Mouse (Mus musculus): ENCODE measurements around the gene Cnn3. TPM values are rescaled to one million over a fixed set of nuclear protein-coding genes. Genes with fewer than 3 reads are reported as not detected.

Gene Cnn3
- polyA plus RNA-seq, 1 experiment, result not detected

DNA sequence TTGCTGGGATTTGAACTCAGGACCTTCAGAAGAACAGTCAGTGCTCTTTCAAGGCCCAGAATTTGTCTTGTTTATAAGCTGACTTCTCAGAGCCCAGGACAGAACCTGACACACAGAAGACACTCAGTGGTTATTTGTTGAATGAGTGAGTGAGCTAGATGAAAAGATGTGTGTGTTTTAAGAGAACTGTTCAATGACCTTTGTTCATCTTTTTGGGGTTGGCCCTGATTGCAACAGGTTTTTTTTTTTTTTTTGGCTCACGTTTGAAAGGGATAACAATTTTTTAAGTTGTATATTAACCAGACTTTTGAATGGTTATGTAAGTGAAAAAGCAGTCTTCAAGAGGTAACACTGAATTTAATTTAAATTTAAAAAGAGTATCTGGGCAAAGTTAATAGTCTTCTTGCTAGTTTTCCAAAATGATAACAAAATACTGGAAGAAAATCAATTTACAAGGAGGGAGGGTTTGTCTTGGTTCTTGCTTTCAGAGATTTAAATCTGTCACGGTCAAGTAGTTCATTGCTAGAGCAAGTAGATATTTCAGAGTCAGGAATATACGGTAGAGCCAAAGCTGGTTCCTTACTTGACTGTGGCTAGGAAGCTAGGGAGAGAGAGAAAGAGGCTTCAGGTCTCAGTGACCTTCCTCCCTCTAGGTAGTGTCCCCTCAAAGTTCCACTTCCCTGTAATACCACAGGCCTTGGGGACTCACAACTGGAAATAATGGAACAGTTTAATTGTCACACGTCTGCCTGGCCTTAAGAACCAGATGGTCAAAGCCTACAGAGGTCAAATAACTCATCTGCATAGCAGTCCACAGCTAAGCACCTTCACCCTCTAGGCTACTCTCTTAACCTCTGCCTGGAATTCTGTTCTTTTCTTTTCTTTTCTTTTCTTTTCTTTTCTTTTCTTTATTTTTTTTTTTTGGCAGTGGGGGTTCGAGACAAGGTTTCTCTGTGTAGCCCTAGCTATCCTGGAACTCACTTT, 9.8 kb upstream of the Cnn3 start:
- WGBS, result 89% methylated on average over 5 of the region's 5 CpGs
- Histone ChIP-seq H3K27ac (ENCODE audit: insufficient read depth, low read depth, low read length) (no peak overlapping the region), H3K4me3 (ENCODE audit: insufficient read depth, low read depth, low read length) (no peak overlapping the region), H3K4me1 (ENCODE audit: control insufficient read depth, insufficient read depth, low read length) (no peaks in the 10 kb centered on the region)
- TF ChIP-seq POLR2A (IDR thresholded peaks at IDR 0.05; ENCODE audit: insufficient read depth, low read depth, low read length), result no peak
- TF ChIP-seq CTCF (IDR thresholded peaks at IDR 0.05; ENCODE audit: insufficient read depth, low read depth, low read length), result no peak

DNA sequence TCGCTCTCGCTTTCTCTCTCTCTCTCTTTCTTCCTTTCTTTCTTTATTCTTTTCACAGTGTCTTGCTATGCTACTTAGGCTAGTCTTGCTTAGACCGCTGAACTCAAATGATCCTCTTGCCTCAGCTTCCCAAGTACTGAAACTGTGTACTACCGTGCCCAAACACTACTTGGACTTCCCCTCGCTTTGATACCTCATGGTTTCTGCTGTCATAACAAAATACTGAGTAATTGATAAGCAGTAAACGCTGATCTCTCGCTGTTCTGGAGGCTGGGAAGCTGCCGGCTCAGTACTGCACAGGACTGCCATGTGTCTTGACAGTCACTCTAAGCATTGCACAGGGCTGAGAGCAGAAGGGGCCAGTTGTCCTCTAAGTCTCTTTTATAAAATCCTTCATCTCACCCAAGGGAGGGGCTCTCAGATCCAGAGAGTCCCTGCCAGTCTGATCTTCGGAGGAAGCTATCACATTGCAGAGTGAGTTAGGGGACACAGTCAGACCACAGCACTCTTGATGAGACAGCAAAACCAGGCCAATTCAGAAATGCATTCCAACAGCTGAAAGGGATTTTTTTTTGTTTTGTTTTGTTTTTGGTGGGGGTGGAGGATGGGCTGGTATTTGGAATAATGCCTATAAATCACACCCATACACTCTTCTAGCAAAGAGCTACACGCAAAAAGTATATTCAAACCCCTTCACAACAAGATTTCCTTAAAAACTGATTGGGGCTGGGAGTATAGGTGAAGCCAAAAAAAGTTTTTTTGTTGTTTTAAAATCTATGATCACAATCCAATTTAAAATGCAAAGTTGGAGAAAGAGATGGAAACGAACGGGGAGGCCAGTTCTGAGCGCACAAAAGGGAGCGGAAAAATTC, 8.7 kb upstream of the Cnn3 start:
- TF ChIP-seq POLR2A (IDR thresholded peaks at IDR 0.05; ENCODE audit: insufficient read depth, low read depth, low read length), result no peak
- no peak for TF ChIP-seq CTCF (IDR thresholded peaks at IDR 0.05; ENCODE audit: insufficient read depth, low read depth, low read length)

DNA sequence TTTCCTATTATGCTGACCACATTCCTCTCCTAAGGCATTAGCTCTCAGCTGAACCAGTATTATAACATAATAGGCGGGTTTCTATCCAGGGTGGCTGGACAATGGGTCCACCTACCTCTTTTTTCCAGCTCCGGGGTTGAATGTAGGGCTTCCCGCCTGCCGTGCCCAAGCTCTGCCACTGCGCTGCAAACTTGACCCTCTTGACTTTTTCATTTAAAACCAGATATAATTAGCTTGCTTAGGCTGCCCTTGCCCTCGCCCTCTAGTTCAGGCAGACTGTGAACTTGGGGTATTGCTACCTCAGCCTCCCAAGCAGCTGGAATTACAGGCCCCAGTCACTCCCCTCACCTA, 8.1 kb upstream of the Cnn3 start:
- H3K4me3 ChIP-seq (ENCODE audit: insufficient read depth, low read depth, low read length), result no peak overlapping the region
- 72% methylated on average over 6 of the region's 6 CpGs for WGBS
- H3K4me1 ChIP-seq (ENCODE audit: control insufficient read depth, insufficient read depth, low read length), result no peaks in the 10 kb centered on the region
- H3K27ac ChIP-seq (ENCODE audit: insufficient read depth, low read depth, low read length), result no peak overlapping the region
- no peak for TF ChIP-seq POLR2A (IDR thresholded peaks at IDR 0.05; ENCODE audit: insufficient read depth, low read depth, low read length)
- no peak for TF ChIP-seq CTCF (IDR thresholded peaks at IDR 0.05; ENCODE audit: insufficient read depth, low read depth, low read length)

More for the DNA sequence above, 8.7 kb upstream of the Cnn3 start:
- WGBS, result 76% methylated on average over 14 of the region's 14 CpGs
- Histone ChIP-seq H3K27ac (ENCODE audit: insufficient read depth, low read depth, low read length) (no peak overlapping the region), H3K4me1 (ENCODE audit: control insufficient read depth, insufficient read depth, low read length) (no peaks in the 10 kb centered on the region), H3K4me3 (ENCODE audit: insufficient read depth, low read depth, low read length) (no peak overlapping the region)

DNA sequence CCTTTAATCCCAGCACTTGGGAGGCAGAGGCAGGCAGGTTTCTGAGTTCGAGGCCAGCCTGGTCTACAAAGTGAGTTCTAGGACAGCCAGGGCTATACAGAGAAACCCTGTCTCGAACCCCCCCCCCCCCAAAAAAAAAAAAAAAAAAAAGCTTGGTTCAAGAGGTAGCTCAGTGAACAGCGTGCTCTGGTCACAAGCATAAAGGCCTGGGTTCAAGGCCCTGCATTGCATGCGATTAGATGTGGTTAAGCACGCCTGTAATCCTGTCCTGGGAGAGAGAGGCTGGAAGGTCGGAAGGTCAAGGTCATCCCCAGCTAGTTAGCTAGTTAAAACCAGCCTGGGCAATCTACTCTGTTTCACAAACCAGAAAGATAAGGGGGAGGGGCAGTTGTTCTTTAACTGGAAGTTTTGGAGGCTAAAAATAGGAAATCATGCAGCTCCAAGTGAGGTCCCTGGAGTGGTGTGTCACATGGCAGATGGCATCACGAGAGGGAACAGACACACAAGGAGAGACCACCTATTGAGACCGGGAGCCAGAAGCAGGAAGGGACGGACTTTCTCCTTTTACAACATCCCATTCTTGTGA, 7.4 kb upstream of the Cnn3 start:
- H3K4me1 ChIP-seq (ENCODE audit: control insufficient read depth, insufficient read depth, low read length), result no peaks in the 10 kb centered on the region
- no peak overlapping the region for H3K27ac ChIP-seq (ENCODE audit: insufficient read depth, low read depth, low read length)
- H3K4me3 ChIP-seq (ENCODE audit: insufficient read depth, low read depth, low read length), result no peak overlapping the region
- no peak for TF ChIP-seq CTCF (IDR thresholded peaks at IDR 0.05; ENCODE audit: insufficient read depth, low read depth, low read length)
- TF ChIP-seq POLR2A (IDR thresholded peaks at IDR 0.05; ENCODE audit: insufficient read depth, low read depth, low read length), result no peak
- WGBS, result 90% methylated on average over 9 of the region's 9 CpGs

DNA sequence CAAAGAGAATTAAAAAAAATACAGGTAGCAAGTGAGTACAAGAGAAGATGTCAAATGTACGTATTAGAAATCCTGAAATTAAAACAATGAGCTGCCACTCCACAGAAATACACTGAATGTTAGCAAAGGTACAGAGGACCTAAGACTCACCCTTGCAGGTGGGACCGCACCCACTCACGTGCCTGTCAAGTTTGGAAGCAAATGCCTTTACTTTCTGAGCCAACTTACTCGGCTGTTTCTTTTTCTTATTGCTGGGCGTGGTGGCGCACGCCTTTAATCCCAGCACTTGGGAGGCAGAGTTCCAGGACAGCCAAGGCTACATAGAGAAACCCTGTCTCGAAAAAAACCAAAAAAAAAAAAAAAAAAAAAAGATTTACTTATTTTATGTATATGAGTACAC, 3.9 kb upstream of the Cnn3 start:
- no peak for TF ChIP-seq CTCF (IDR thresholded peaks at IDR 0.05; ENCODE audit: insufficient read depth, low read depth, low read length)
- TF ChIP-seq POLR2A (IDR thresholded peaks at IDR 0.05; ENCODE audit: insufficient read depth, low read depth, low read length), result no peak
- peaks cover 5% of the 10 kb centered on the region for H3K4me1 ChIP-seq (ENCODE audit: control insufficient read depth, insufficient read depth, low read length)
- 83% methylated on average over 8 of the region's 8 CpGs for WGBS
- H3K27ac ChIP-seq (ENCODE audit: insufficient read depth, low read depth, low read length), result no peak overlapping the region
- no peak overlapping the region for H3K4me3 ChIP-seq (ENCODE audit: insufficient read depth, low read depth, low read length)

DNA sequence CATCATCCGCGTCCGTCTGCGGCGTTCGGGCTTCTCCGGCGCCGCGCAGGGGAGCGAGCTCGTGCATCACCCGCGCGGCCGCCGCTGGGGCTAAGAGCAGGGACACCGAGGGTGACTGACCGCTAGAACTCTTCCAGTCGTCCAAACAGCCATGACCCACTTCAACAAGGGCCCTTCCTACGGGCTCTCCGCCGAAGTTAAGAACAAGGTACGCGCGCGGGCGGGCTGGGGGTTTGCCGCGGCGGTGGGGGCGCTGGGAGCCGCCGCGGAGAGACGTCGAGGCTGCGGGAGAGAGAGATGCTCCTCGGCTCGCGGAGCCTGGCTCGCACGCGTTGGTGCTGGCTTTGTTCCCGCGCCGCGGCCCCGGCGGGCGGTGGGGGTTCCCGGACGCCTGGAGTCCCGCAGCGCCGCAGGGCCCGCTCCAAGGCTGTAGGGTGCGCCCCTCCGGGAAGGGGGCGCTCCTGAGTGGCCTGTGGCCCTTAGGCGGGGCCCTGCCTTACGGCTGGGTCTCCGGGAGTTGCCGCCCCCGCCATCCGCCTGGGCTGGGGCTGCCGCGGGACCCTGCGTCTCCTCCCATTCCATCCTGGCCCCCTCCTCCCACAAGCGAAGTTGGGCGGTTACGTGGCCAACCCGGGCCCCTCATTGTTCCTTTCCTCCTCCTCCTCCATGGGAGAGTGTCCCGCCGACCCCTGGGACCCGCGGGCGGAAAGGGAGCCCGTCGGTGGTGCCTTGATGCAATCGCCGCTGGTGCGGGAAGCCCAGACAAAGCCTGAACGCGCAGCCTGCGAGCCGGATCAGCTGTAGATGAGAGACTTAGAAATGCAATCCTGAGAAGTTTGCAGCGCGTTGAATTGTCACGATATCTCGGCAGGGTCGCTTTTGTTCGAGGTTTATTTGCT, 573 bp downstream of the Cnn3 start:
- WGBS, result under 1% methylated on average over 93 of the region's 93 CpGs
- peaks cover 9% of the 10 kb centered on the region for H3K4me1 ChIP-seq (ENCODE audit: control insufficient read depth, insufficient read depth, low read length)
- peak; percentile 64 for TF ChIP-seq CTCF (IDR thresholded peaks at IDR 0.05; ENCODE audit: insufficient read depth, low read depth, low read length)
- TF ChIP-seq POLR2A (IDR thresholded peaks at IDR 0.05; ENCODE audit: insufficient read depth, low read depth, low read length), result no peak
- peak overlapping the region; percentile 66 for H3K27ac ChIP-seq (ENCODE audit: insufficient read depth, low read depth, low read length)
- peak overlapping the region; percentile 81 for H3K4me3 ChIP-seq (ENCODE audit: insufficient read depth, low read depth, low read length)

DNA sequence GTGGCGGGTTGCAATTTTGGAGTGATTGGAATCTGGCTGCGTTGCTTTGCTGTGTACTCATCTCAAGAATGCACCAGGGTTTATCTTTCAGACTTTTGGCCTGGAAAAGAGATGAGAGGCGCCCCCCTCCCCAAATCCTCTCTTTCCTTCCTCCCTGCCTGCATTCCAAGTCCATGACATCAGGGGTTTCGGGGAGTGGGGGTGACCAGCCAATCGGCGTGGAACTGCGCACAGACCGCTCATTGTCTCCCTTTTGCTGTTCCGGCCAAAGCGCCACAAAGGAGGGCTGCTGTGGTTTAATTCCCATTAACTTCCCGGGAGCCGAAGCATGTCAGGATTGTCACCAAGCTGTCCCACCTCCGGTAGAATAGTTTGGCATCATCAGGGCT, 1.2 kb downstream of the Cnn3 start:
- Histone ChIP-seq H3K27ac (ENCODE audit: insufficient read depth, low read depth, low read length) (peak overlapping the region; percentile 66), H3K4me1 (ENCODE audit: control insufficient read depth, insufficient read depth, low read length) (peaks cover 9% of the 10 kb centered on the region), H3K4me3 (ENCODE audit: insufficient read depth, low read depth, low read length) (peak overlapping the region; percentile 81)
- TF ChIP-seq CTCF (IDR thresholded peaks at IDR 0.05; ENCODE audit: insufficient read depth, low read depth, low read length), result no peak
- no peak for TF ChIP-seq POLR2A (IDR thresholded peaks at IDR 0.05; ENCODE audit: insufficient read depth, low read depth, low read length)
- WGBS, result 1% methylated on average over 13 of the region's 13 CpGs

DNA sequence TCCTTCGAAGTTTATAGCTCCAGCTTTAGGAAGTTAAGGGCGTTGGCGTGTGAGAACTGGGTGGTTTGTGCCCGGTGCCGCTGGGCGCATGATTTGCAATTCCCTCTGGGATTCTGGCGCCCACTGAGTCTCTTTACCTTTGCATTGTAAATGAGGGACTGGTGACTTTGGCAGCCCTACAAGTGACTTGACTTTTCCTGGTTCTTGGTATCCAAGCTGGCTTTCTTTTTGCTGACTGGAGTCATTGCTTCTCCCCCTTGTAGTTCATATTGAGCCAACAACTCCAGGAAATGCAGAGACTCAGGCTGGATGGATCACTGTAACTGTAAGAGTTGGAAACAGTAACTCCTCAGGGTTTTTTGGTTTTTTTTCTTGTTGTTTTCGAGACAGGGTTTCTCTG, 1.9 kb downstream of the Cnn3 start:
- WGBS, result 14% methylated on average over 8 of the region's 8 CpGs
- peak overlapping the region; percentile 39; the same call in 1 of the 2 replicates for H3K27ac ChIP-seq (ENCODE audit: insufficient read depth, low read depth, low read length)

More for the DNA sequence above, 1.9 kb downstream of the Cnn3 start:
- Histone ChIP-seq H3K4me3 (ENCODE audit: insufficient read depth, low read depth, low read length) (peak overlapping the region; percentile 53), H3K4me1 (ENCODE audit: control insufficient read depth, insufficient read depth, low read length) (peaks cover 9% of the 10 kb centered on the region)
- TF ChIP-seq CTCF (IDR thresholded peaks at IDR 0.05; ENCODE audit: insufficient read depth, low read depth, low read length) (no peak), POLR2A (IDR thresholded peaks at IDR 0.05; ENCODE audit: insufficient read depth, low read depth, low read length) (no peak)

Measured in olfactory bulb, adult 2 months (tissue).